Comparison of ENCODE assay signal across 7 mouse cellular contexts in genomic region chr8:105170381-105171115, GRCm38 (mm10). TPM values are rescaled to one million over a fixed set of nuclear protein-coding genes. Genes with fewer than 3 reads are reported as not detected.
DNase-seq lines count a peak whose midpoint lies in the region; ATAC-seq lines count a peak whose summit lies in the region.

Gene Cbfb, plus strand, starts transcription at chr8:105170674.

- DNase-seq in adrenal gland, postnatal 14 days = peak; percentile 99
- DNase-seq in embryonic facial prominence, embryonic 11.5 days (ENCODE audit: low spot score) = peak; percentile 97
- DNase-seq in heart, adult 11 months = peak; percentile 100
- DNase-seq in kidney, adult 11 months = peak; percentile 97
- peak; percentile 99 for DNase-seq in limb, embryonic 10.5 days (ENCODE audit: low spot score)
- DNase-seq in skeletal muscle tissue, adult 2 months (ENCODE audit: low read depth, low spot score) = peak; percentile 97

- H3K4me2 ChIP-seq in embryonic facial prominence, embryonic 11.5 days (ENCODE audit: low read depth, low read length) = peak within 1 kb of the TSS; percentile 44
- H3K4me2 ChIP-seq in midbrain, embryonic 12.5 days (replicated peaks) = peak within 1 kb of the TSS; percentile 60

- H3K27ac ChIP-seq in embryonic facial prominence, embryonic 11.5 days (replicated peaks; ENCODE audit: low read depth, low read length) = peak within 1 kb of the TSS; percentile 99
- peak within 1 kb of the TSS; percentile 99 for H3K27ac ChIP-seq in limb, embryonic 10.5 days
- peak within 1 kb of the TSS; percentile 94 for H3K27ac ChIP-seq in midbrain, embryonic 12.5 days (replicated peaks)

- H3K9me3 ChIP-seq in embryonic facial prominence, embryonic 11.5 days (replicated peaks; ENCODE audit: control insufficient read depth, low read length) = no peaks in the 10 kb centered on the region
- H3K9me3 ChIP-seq in limb, embryonic 10.5 days (replicated peaks) = no peaks in the 10 kb centered on the region
- no peaks in the 10 kb centered on the region for H3K9me3 ChIP-seq in midbrain, embryonic 12.5 days

- WGBS in embryonic facial prominence, embryonic 11.5 days = under 1% methylated on average over 65 of the region's 86 CpGs
- under 1% methylated on average over 75 of the region's 86 CpGs for WGBS in limb, embryonic 10.5 days
- WGBS in midbrain, embryonic 12.5 days = under 1% methylated on average over 74 of the region's 86 CpGs

- ATAC-seq in embryonic facial prominence, embryonic 11.5 days (replicated peaks; ENCODE audit: insufficient number of reproducible peaks, low FRiP score, low TSS enrichment, low read depth) = peak; percentile 94
- ATAC-seq in midbrain, embryonic 12.5 days (ENCODE audit: low FRiP score, low read depth) = peak; percentile 94

- H3K27me3 ChIP-seq in embryonic facial prominence, embryonic 11.5 days (ENCODE audit: control insufficient read depth, insufficient read depth, low read length) = no peaks in the 10 kb centered on the region
- H3K27me3 ChIP-seq in limb, embryonic 10.5 days (ENCODE audit: low read depth, poor library complexity, severe bottlenecking) = no peaks in the 10 kb centered on the region
- H3K27me3 ChIP-seq in midbrain, embryonic 12.5 days = no peaks in the 10 kb centered on the region

- H3K36me3 ChIP-seq in embryonic facial prominence, embryonic 11.5 days (replicated peaks; ENCODE audit: control insufficient read depth, insufficient read depth, low read depth, low read length) = no peaks in the 10 kb centered on the region; the same call in 1 of the 2 replicates
- peaks cover 24% of the 10 kb centered on the region for H3K36me3 ChIP-seq in limb, embryonic 10.5 days
- H3K36me3 ChIP-seq in midbrain, embryonic 12.5 days = no peaks in the 10 kb centered on the region

- H3K9ac ChIP-seq in embryonic facial prominence, embryonic 11.5 days (replicated peaks; ENCODE audit: low read length) = peak within 1 kb of the TSS; percentile 99
- peak within 1 kb of the TSS; percentile 92 for H3K9ac ChIP-seq in midbrain, embryonic 12.5 days (replicated peaks)

- peak within 1 kb of the TSS; percentile 97 for H3K4me3 ChIP-seq in embryonic facial prominence, embryonic 11.5 days (ENCODE audit: low read depth, low read length)
- H3K4me3 ChIP-seq in limb, embryonic 10.5 days = peak within 1 kb of the TSS; percentile 93
- peak within 1 kb of the TSS; percentile 93 for H3K4me3 ChIP-seq in midbrain, embryonic 12.5 days

- H3K4me1 ChIP-seq in embryonic facial prominence, embryonic 11.5 days (ENCODE audit: control insufficient read depth, insufficient read depth, low read length) = no peaks in the 10 kb centered on the region
- H3K4me1 ChIP-seq in limb, embryonic 10.5 days = peaks cover 15% of the 10 kb centered on the region
- H3K4me1 ChIP-seq in midbrain, embryonic 12.5 days = peaks cover 18% of the 10 kb centered on the region

RNA-seq across cellular contexts. Expression of gene Cbfb, which starts in this region (rescaled TPM):
- total RNA-seq in adrenal gland, postnatal 14 days (2021) = 58.4 and 60.1 TPM in 2 replicates
- polyA plus RNA-seq in embryonic facial prominence, embryonic 11.5 days (2014; fragmentation: Nextera tagmentation; extraction: Ambion mirVana) = 119 and 139 TPM in 2 replicates
- polyA plus RNA-seq in limb, embryonic 10.5 days (2016; fragmentation: Nextera tagmentation; extraction: Ambion mirVana) = 64.9 and 84.6 TPM in 2 replicates
- 46.0 and 49.0 TPM in 2 replicates for polyA plus RNA-seq in midbrain, embryonic 12.5 days (2016; fragmentation: Nextera tagmentation; extraction: Ambion mirVana)

Comparison
In these comparisons a context has a peak if more than half of its experiments do, and no peak if none do; other contexts are left out.
1. Peak in every context shown above with its lines: DNase-seq, ATAC-seq, H3K4me3 ChIP-seq and H3K27ac ChIP-seq.